Mouse (Mus musculus) ES-Bruce4 (cell line): ENCODE measurements around the gene Lipn.

ENCODE experiments used
- CTCF ChIP-seq: IDR thresholded peaks from one replicate; pipeline ENCODE4 v1.8.1; 2011; ENCODE audit warnings: low read depth, low read length
- EP300 ChIP-seq: IDR thresholded peaks from 2 replicates; pipeline ENCODE4 v1.6.1; 2011; ENCODE audit warnings: low read depth, low read length; ENCODE audit not compliant: insufficient read depth

GRCm38 (mm10) chr19:34119653-34120052, 52.5 kb downstream of the Lipn start:
- TF ChIP-seq CTCF (no peak), EP300 (no peak)
